Mouse (Mus musculus) kidney, adult 2 months (tissue): Measurements from ENCODE around the gene Ppm1l.

ENCODE experiments used
- CTCF ChIP-seq: fragments of 200-500 bp; conservative IDR thresholded peaks from 2 replicates; pipeline ENCODE4 v1.5.1; 2011; ENCODE audit warnings: low read depth, mild to moderate bottlenecking, control low read depth, low read length, moderate library complexity, mixed read lengths; ENCODE audit not compliant: insufficient read depth, insufficient read length
- POLR2A ChIP-seq: fragments of 200-500 bp; IDR thresholded peaks from one replicate; pipeline ENCODE4 v1.6.1; 2011; ENCODE audit warnings: low read depth, low read length, control low read depth

DNA sequence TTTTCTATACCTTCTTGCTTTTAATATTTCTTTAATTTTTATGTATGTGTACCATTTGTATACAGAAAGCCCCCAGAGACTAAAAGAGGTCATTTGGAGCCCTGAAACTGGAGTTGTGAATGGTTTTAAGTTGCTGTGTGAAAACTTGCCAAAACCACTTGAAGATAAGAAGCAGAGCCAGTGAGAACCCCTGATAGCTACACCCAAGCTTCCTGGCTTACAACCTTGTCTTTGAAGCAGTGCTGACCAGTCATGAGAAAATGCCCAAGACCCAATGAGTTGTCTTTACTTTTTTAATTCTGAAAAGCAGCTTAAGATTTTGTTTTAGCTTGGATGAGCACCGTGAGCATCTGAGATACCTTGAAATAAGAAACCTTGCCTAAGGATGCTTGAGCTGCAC lies 35.5 kb downstream of the Ppm1l start:
- TF ChIP-seq POLR2A, result no peak
- TF ChIP-seq CTCF, result no peak
